Mouse (Mus musculus) liver, embryonic 16.5 days (tissue): Measurements from ENCODE around the gene Slc22a1. TPM values are rescaled to one million over a fixed set of nuclear protein-coding genes. Genes with fewer than 3 reads are reported as not detected.

ENCODE experiments used
- ATAC-seq: fragments of 200-750 bp; cut with Nextera tagmentation; 2 replicates; pipeline ENCODE4 v1.8.0; 2017; ENCODE audit warnings: low read depth, mild to moderate bottlenecking, moderate number of reproducible peaks, moderate library complexity
- H3K27ac ChIP-seq: fragments of 300-500 bp; sonication (generic); 2 replicates; pipeline ENCODE4 v1.5.1; 2014; ENCODE audit warnings: mild to moderate bottlenecking, low read length
- H3K27me3 ChIP-seq: fragments of 300-500 bp; sonication (generic); 2 replicates; pipeline ENCODE4 v1.6.1; 2014; ENCODE audit warnings: low read depth, low read length, mixed read lengths; ENCODE audit not compliant: control insufficient read depth, insufficient read depth
- H3K36me3 ChIP-seq: fragments of 300-500 bp; sonication (generic); 2 replicates; pipeline ENCODE4 v1.6.1; 2014; ENCODE audit warnings: mild to moderate bottlenecking; ENCODE audit not compliant: control insufficient read depth, insufficient read depth
- H3K4me1 ChIP-seq: fragments of 300-500 bp; sonication (generic); 2 replicates; pipeline ENCODE4 v1.6.1; 2014; ENCODE audit warnings: low read depth, low read length, mixed read lengths; ENCODE audit not compliant: control insufficient read depth
- H3K4me2 ChIP-seq: fragments of 300-500 bp; sonication (generic); 2 replicates; pipeline ENCODE4 v1.6.1; 2014; ENCODE audit warnings: low read depth, low read length, mixed read lengths
- H3K4me3 ChIP-seq: fragments of 300-500 bp; sonication (generic); 2 replicates; pipeline ENCODE4 v1.5.1; 2014; ENCODE audit warnings: low read depth, mild to moderate bottlenecking, low read length
- H3K9ac ChIP-seq: fragments of 300-500 bp; sonication (generic); 2 replicates; pipeline ENCODE4 v1.6.1; 2014; ENCODE audit warnings: low read depth, low read length
- H3K9me3 ChIP-seq: fragments of 300-500 bp; sonication (generic); replicated peaks from 2 replicates; pipeline ENCODE4 v1.6.1; 2016; ENCODE audit warnings: low read length; ENCODE audit not compliant: control insufficient read depth
- WGBS: fragments of 180-500 bp; shearing (Covaris S2); extraction: QIAGEN DNeasy Blood & Tissue Kit; methylation state at CpG from one replicate; pipeline ENCODE4 v1.1.7; 2014; ENCODE audit not compliant: insufficient replicate concordance; 5-methylcytosine and 5-hydroxymethylcytosine counted together
- polyA plus RNA-seq: library from polyadenylated mRNA; unstranded; fragments of >200 nt; fragmentation: Nextera tagmentation; extraction: Ambion mirVana; gene quantifications from 2 replicates; pipeline ENCODE4 v1.2.1, GENCODE M21; 2015

Slc22a1 gene
- polyA plus RNA-seq, 1 experiment from 2014 or later = not detected

GRCm38 (mm10) chr17:12673871-12674270 lies 1.8 kb downstream of the Slc22a1 start:
- ATAC-seq = no peak

GRCm38 (mm10) chr17:12672285-12672790 lies 3.3 kb downstream of the Slc22a1 start:
- WGBS = 45% methylated on average over 7 of the region's 7 CpGs
- no peak overlapping the region for H3K9ac ChIP-seq
- no peaks in the 10 kb centered on the region for H3K27me3 ChIP-seq
- no peak overlapping the region for H3K4me2 ChIP-seq
- H3K4me1 ChIP-seq = peaks cover 16% of the 10 kb centered on the region
- no peak overlapping the region for H3K4me3 ChIP-seq
- no peaks in the 10 kb centered on the region for H3K36me3 ChIP-seq
- no peak for ATAC-seq
- H3K9me3 ChIP-seq = no peaks in the 10 kb centered on the region
- H3K27ac ChIP-seq = no peak overlapping the region

More at GRCm38 (mm10) chr17:12673871-12674270, 1.8 kb downstream of the Slc22a1 start:
- H3K4me1 ChIP-seq = peaks cover 10% of the 10 kb centered on the region
- no peaks in the 10 kb centered on the region for H3K9me3 ChIP-seq
- H3K27ac ChIP-seq = no peak overlapping the region
- no peaks in the 10 kb centered on the region for H3K36me3 ChIP-seq
- no peaks in the 10 kb centered on the region for H3K27me3 ChIP-seq
- no peak overlapping the region for H3K9ac ChIP-seq
- H3K4me3 ChIP-seq = no peak overlapping the region
- WGBS = 35% methylated on average over 3 of the region's 3 CpGs
- no peak overlapping the region for H3K4me2 ChIP-seq

- peak; percentile 50 for ATAC-seq
- Histone ChIP-seq H3K9me3 (no peaks in the 10 kb centered on the region), H3K36me3 (no peaks in the 10 kb centered on the region), H3K4me1 (peaks cover 16% of the 10 kb centered on the region), H3K9ac (no peak overlapping the region), H3K4me3 (no peak overlapping the region), H3K4me2 (no peak overlapping the region), H3K27ac (no peak overlapping the region), H3K27me3 (no peaks in the 10 kb centered on the region)
- WGBS = 49% methylated on average over 5 of the region's 5 CpGs
Observed at GRCm38 (mm10) chr17:12671029-12671605, 4.5 kb downstream of the Slc22a1 start.

- H3K36me3 ChIP-seq = no peaks in the 10 kb centered on the region
- peak overlapping the region; percentile 21; the same call in 1 of the 2 replicates for H3K27ac ChIP-seq
- peaks cover 16% of the 10 kb centered on the region for H3K4me1 ChIP-seq
- H3K4me2 ChIP-seq = no peak overlapping the region
- H3K9me3 ChIP-seq = no peaks in the 10 kb centered on the region
- no peak overlapping the region for H3K4me3 ChIP-seq
- no peak overlapping the region for H3K9ac ChIP-seq
- no peaks in the 10 kb centered on the region for H3K27me3 ChIP-seq
- ATAC-seq = peak; percentile 70
Observed at GRCm38 (mm10) chr17:12669363-12669679, 6.3 kb downstream of the Slc22a1 start.

GRCm38 (mm10) chr17:12668478-12669362 lies 6.9 kb downstream of the Slc22a1 start:
- WGBS = 12% methylated on average over 7 of the region's 7 CpGs

GRCm38 (mm10) chr17:12664156-12664555 lies 11.5 kb downstream of the Slc22a1 start:
- Histone ChIP-seq H3K4me1 (peaks cover 8% of the 10 kb centered on the region), H3K9ac (no peak overlapping the region), H3K9me3 (no peaks in the 10 kb centered on the region), H3K27me3 (no peaks in the 10 kb centered on the region), H3K4me2 (no peak overlapping the region), H3K4me3 (no peak overlapping the region), H3K36me3 (no peaks in the 10 kb centered on the region), H3K27ac (no peak overlapping the region)
- WGBS = 68% methylated on average over 8 of the region's 8 CpGs
- ATAC-seq = no peak

More at GRCm38 (mm10) chr17:12668478-12669362, 6.9 kb downstream of the Slc22a1 start:
- Histone ChIP-seq H3K9me3 (no peaks in the 10 kb centered on the region), H3K36me3 (no peaks in the 10 kb centered on the region), H3K27ac (peak overlapping the region; percentile 21; the same call in 1 of the 2 replicates), H3K9ac (no peak overlapping the region; the same call in 1 of the 2 replicates), H3K4me3 (no peak overlapping the region), H3K4me2 (no peak overlapping the region), H3K27me3 (no peaks in the 10 kb centered on the region), H3K4me1 (peaks cover 16% of the 10 kb centered on the region)
- peak; percentile 75 for ATAC-seq

GRCm38 (mm10) chr17:12660572-12661260 lies 14.9 kb downstream of the Slc22a1 start:
- WGBS = 59% methylated on average over 13 of the region's 13 CpGs
- Histone ChIP-seq H3K4me2 (no peak overlapping the region), H3K9me3 (no peaks in the 10 kb centered on the region), H3K4me1 (no peaks in the 10 kb centered on the region), H3K9ac (no peak overlapping the region), H3K36me3 (no peaks in the 10 kb centered on the region), H3K27ac (no peak overlapping the region), H3K4me3 (no peak overlapping the region), H3K27me3 (no peaks in the 10 kb centered on the region)
- no peak for ATAC-seq

- Histone ChIP-seq H3K36me3 (no peaks in the 10 kb centered on the region), H3K9ac (no peak overlapping the region), H3K4me1 (no peaks in the 10 kb centered on the region), H3K4me2 (no peak overlapping the region), H3K27ac (no peak overlapping the region), H3K9me3 (no peaks in the 10 kb centered on the region), H3K4me3 (no peak overlapping the region), H3K27me3 (no peaks in the 10 kb centered on the region)
- no peak for ATAC-seq
- WGBS = 69% methylated on average over 10 of the region's 10 CpGs
Observed at GRCm38 (mm10) chr17:12659233-12659632, 16.4 kb downstream of the Slc22a1 start.
